Mouse (Mus musculus) urinary bladder, adult 2 months (tissue): Measurements from ENCODE around the gene Gpn3. TPM values are rescaled to one million over a fixed set of nuclear protein-coding genes. Genes with fewer than 3 reads are reported as not detected.

Experiments used
- DNase-seq: peaks from one replicate; pipeline ENCODE4 v3.0.0; 2022; ENCODE audit warnings: low spot score
- polyA plus RNA-seq: library from polyadenylated mRNA; depleted of rRNA; stranded (reverse); fragments of >200 nt; gene quantifications from 2 replicates; pipeline ENCODE4 v1.2.3, GENCODE M21; 2012; rRNA removed

Gpn3 gene
- 32.2 and 40.1 TPM in 2 replicates for polyA plus RNA-seq

DNA sequence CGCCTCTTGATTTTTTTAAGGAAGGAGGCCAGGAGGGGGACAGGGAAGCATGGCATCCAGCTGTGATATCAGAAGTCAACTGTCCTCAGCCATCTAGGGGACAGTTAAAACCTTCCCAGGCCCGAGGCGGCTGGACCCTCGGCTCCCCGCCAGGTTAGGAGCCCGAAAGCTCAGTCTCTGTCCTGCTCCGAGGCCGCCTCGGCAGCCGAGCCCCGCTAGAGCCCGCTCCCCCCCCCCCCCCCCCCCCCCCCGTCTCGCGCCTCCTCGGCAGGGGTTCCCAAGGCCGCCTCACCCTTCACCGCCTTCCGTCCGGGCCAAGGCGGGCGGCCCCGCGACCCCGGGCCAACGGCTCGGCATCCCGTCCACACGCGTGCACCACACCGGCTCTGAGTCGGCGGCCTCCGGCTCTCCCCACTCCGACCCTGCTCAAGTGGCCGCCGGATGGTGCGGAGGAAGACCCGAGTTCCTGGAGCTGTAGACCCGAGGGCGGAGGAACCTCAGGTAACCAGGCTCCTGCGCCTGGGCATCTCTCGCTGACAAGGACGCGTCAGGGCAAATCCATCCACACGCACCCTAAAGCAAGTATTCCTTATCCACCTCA lies at the start of gene Gpn3:
Gene Gpn3 (plus strand): TSS at position 286 of the 601 bp plus-strand sequence.
- no peak for DNase-seq

DNA sequence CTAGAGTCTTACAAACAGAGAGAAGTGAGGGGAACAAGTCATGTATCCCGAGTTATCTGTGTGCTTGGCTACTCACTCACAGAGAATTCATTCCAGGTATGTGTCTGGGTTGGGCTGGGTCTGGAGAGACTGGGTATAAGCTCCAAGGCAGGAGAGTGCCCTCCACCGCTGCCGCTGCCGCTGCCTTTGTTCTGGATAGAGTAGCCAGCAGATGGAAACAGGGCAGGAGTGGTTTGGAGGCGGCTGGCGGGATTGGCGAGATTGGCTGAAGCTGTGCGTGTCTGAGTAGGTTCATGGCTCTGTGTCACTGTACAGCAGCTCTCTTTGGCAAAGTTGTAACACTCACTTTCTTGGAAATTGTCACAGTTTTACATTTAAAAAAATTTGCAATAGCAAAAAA lies 48.2 kb upstream of the Gpn3 start:
- no peak for DNase-seq

DNA sequence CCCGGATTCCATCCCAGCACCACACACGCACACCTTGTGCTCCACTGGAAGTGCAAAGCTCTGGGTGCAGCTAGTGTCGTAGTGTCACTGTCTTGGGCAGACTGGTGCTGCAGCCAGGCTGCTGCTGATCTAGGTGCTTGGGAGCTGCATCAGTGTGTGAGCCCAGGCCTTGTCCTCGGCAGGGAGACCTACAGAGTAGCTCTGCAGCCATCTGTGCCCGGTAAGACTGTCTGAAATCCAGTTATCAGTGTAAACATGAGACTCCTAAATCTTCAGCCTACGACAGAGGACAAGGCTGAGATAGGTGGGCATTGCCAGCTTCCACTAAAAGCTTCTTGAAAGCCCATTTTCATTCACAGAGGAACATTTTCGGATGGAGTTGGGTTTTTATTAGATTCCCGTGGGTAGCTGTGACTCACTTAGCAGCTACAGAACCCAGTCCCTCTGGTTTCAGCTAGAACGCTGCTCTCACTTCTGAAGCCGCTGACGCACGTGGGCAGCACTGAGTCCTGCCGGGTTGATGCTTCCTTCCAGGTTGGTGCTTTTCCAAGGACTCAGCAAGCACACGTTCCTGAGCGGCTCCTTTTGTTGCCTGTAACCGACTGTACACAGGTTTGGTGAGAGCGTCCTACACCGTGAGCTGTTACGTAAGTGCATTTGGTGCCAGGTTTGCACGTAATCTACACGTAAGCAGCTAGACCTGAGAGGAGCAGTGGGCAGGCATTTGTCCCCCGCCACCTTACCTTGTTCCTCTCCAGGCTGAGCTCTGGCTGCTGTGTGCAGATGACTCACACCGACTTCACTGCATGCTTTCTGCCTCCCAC lies 46.9 kb upstream of the Gpn3 start:
- DNase-seq = no peak

DNA sequence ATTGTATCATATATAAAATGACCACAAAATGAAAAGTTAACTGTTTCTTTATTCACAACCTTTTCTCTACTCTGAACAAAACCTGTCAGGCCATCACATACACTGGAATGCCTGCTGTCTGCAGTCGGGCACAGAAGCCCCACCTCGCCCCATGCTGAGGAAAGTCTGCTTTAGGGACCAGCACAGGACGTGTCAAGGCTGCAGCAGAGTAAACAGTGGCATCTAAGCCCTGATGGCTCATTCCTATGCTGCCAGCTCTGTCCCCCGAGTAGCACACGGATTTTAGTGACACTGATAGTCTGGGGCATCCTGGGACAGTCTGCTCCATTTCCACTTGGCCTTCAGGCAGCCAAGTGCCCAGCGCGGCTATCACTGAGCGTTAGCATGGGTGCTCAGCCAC lies 46.2 kb upstream of the Gpn3 start:
- no peak for DNase-seq

DNA sequence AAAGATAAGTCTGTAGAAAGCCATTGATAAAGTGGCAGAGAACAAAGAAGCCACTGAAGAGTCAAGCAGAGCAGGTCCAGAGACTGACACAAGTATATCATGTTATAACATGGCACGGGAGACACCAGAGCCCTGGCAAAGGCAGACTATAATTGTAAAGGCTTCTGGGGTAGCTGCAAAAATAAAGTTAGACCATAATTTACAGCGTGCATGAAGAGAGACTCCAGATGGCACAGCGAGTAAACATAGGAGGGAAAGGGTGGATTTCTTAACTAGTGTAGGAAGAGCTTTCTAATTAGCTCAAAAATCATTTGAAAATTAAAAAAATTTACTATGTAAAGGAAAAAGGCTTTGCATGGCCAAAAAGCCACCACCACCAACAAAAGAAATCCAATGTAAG lies 44.4 kb upstream of the Gpn3 start:
- DNase-seq = no peak

DNA sequence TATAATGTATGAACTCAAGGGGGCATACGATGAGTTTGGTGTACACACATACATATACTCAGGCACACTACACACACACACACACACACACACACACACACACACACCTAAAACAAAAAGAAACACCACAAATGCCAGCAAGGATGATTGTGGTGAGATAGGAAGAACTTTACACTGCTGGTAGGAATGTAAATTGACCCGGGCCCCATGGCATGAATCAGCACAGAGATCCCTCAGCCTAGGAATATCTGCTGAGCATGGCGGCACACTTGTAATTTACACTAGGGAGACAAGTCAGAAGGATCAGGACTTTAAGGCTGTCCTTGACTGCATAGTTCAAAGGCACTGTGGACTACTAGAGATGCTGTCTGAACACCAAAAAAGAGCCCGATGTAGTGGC lies 41.4 kb upstream of the Gpn3 start:
- DNase-seq = no peak

DNA sequence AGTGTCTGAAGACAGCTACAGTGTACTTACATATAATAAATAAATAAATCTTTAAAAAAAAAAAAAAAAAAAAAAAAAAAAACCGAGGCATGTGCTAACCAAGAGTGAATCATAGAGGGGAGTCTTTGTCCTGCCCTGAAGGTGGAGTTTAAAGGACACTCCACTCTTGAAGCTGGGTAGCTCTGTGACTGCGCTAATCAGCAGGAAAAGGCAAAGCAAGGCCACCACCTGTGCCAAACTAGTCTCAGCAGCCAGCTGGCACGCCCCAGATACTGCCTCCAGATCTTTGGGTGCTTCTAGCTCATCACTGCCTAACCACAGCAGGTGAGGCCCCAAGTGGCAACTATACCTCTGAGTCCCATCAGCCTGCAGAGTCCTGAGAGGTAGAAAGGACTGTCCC lies 37.0 kb upstream of the Gpn3 start:
- no peak for DNase-seq

DNA sequence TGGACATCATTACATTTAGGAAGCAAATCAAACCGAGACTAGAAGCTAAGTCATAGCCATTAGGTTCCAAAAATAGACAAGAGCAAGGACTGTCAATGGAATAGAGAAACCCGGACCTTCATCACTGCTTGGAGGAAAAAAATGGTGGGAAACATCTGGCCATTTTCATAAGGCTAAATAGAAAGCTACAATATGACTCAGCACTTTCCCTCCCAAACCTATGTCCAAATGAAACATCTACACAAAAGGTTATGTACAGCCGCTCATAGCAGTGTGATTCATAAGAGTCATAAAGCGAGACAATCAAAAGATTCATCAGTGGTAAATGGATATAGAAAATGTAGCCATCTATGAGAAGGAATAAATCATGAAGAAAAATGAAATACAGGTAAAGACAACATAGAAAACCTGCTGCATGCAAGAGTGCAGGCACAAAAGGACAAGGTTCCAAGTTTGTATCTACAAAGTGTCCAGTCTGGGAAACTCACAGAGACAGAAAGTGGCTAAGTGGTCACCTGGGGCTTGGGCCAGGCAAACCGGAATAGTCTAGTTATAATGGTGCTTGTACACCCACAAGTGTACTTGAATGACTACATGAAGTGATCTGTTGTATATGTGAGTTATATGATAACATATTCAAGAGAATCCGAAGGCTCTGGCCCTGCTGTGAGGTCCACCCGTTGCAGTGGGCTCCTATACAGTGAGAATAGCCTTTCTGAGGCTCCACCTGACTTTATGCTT lies 35.0 kb upstream of the Gpn3 start:
- DNase-seq = no peak

DNA sequence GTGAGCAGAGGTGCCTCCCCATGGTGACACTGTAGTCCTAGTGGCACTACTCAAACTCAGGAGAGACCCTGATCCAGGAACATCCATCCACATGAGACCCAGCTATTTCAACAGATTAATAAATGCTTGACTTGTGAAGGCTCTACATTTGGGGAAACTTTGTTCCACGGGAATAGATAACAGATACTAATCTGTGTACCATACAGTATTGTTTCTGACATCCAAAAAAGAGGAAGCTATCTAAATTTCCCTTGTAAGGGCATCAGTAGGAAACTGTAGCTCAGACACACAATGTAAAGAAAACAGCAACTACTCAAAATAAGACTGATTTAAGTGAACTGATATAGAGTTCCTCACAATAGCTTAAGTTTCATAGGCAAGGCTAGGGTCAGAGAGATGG lies 28.8 kb upstream of the Gpn3 start:
- no peak for DNase-seq

DNA sequence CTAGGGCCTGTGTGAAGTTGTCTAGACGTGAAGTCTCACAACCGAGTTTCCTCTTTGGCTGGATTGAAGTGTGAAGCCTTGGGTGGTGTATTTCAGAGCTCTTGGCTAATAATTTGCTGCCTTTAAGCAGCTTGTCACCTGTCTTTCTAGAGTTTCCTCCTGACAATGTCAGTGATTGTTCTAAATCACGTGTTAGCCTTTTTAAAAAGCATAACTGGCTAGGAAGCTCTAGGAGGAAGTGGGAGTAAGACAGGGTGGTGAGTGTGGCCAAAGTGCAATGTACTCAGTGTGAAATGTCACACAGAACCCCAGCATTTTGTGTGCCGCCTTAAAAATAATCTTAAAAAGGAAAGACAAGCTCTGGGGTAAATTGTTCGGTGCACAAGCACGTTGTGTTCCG lies 27.9 kb upstream of the Gpn3 start:
- DNase-seq = no peak

DNA sequence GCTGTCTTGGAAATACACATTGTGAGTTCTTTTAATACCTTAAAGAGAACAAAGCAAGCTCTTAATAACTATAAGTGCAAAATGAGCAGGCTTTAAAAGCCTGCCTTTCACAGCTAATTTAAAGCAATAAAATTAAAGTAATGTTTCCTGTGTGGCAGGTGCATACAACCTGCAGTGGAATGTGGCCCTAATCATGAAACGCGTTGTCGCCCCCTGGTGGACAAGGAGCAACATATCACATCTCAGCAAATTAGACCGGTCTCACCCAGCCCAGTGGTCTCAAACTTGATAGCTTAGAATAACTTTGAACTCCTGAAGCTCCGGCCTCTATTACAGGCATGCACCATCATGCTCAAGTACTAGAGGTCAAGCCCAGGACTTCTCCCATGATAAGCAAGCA lies 27.4 kb upstream of the Gpn3 start:
- DNase-seq = peak; percentile 66

DNA sequence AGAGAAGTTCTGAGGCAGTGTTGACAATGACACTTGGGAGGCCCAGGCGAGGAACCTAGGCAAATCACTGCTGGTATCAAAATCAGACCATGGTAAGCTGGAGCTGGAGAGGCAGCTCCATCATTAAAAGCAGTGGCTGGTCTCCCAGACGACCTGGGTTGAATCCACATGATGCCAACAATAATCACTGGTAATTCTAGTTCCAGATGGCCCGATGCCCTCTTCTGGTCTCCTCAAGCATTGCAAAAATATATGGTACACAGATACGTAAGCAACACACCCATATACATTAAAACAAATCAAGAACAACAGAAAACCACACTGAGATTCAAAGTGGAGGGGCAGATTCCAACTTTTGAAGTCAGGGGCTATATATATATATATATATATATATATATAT lies 25.9 kb upstream of the Gpn3 start:
- DNase-seq = no peak

DNA sequence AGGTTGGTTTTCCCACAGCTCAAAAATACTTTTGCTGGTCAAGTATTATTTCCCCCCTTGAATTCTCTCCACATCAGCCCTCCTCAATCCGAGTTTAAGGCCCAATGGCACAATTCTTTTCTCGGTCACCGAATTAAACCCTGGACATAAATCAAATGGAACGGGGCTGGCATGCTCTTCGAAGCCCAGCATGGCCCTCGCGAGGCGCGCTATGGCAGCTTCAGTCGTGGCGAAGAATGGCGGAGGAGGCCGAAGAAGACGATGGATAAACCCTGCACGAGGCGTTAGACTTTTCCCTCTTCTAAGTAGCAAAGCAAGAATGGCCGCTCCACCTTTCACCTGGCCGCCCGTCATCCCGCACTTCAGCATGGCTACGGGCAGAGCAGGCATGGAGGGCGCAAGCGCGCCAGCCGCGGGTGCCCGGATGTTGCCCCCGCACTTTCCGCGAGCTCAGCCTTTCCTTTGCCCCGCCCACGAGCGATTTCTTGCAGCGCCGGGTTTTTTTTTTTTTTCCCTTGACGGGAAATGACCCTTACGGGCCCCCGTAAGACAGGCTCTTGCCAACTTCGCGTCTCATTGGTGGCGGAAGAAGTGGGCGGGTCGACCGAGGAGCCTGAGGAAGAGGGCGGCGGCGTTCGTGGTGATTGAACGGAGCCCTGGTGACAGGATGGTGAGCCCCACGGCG lies 17.7 kb upstream of the Gpn3 start, which contains the start of the genes Rad9b and Vps29:
Gene Rad9b (minus strand): TSS at position 427 of the 685 bp plus-strand sequence.
Gene Vps29 (plus strand): TSS at position 563 of the 685 bp plus-strand sequence.
- DNase-seq = peak; percentile 95

DNA sequence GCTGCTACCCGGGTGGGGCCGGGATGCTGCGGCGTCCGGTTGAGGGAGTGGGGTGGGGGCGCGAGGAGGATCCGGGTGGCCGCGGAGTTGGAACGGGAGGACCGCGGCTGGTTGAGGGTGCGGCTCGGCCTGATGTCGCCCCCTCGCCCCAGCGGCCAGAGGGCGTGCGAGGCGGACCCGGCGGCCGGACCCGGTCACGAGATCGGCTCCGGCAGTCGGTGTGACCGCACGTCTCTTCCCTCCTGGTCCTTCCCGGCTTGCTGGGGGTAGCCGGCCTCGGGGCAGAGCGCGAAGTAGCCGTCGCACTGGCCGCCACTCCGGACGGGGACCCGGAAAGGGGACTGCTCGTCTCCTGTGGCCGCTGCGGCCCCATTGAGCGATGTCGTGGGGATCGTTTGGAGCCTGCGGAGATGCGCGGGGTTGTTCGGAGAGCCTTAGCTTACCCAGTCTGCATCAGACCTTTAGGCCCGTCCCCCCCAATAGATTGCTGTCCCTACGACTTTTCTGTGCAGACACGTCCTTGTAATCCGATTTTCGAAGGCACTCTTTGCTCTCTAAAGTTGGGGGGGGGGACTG lies 17.1 kb upstream of the Gpn3 start:
- no peak for DNase-seq

DNA sequence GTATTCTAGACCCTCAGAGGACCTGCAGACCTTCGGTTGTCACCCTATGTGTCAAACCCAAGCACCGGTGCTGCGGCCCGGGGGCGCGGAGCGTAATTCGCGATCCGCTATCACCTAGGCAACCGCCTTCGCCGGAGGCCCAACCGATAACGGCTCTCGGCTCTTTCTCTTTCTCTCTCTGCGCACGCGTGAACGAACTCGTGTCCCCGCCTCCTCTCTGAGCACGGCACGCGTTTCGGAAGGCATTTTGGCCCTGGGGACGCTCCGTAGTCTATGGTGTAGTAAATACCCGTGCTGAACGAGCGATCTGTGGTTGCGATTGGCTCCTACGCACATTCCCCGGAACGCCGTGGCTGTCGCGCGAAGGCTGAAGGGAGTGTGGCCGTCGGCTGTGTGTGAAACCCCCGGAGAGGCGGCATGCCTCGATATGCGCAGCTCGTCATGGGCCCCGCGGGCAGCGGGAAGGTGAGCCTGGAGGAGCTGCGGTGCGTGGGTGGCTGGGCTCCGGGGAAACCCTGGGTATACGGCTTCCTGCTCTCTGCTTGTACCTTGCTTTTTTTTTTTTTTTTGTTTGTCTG lies 605 bp downstream of the Gpn3 start, which contains the start of gene Fam216a:
Gene Fam216a (minus strand): TSS at position 173 of the 578 bp plus-strand sequence.
- DNase-seq = peak; percentile 98

DNA sequence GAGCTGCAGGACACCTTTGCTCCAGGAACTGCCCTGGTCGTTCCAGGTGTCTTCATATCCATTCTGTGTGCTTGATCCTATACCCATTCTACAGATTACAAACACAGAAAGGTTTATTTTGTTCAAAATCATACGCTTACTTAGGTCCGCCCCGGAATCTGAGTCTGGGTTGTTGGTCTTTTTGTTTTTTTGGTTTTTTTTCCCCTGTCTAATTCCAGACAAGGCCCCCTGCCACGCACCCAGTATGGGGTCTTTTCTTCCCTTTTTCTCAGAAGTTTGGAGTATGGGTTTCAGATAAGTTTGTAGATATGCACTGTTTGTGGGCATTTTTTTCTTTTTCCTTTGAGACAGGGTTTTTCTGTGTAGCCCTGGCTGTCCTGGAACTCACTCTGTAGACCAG lies 1.2 kb downstream of the Gpn3 start:
- DNase-seq = no peak

DNA sequence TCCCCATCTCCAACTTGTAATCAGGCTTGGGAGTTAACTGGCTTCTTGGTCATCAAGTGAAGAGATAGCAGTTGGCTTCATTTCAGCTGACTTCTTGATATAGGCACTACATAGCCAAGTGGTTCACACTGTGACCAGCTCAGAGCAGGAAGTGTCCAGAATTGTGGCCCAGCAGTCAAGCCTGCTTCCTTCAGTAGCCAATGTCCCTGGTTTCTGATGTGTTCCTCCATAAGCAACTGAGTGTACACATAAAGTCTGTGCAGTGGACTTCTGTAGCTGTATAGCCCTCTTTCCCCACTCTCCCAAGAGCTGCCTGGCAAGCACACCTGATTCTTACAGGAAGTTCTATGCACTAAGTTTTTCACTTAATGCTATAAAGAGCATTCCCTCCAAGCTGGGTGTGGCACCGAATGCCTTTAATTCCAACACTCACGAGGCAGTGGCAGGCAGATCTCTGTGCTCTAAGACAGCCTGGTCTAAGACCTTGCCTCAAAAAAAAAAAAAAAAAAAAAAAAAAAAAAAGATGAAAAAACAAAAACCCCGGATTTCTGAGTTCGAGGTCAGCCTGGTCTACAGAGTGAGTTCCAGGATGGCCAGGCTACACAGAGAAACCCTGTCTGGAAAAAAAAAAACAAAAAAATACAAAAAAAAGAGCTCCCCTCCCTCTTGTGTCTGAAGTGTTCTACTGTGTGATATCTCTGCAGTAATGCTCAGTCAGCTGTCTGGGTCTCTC lies 5.6 kb downstream of the Gpn3 start:
- no peak for DNase-seq

DNA sequence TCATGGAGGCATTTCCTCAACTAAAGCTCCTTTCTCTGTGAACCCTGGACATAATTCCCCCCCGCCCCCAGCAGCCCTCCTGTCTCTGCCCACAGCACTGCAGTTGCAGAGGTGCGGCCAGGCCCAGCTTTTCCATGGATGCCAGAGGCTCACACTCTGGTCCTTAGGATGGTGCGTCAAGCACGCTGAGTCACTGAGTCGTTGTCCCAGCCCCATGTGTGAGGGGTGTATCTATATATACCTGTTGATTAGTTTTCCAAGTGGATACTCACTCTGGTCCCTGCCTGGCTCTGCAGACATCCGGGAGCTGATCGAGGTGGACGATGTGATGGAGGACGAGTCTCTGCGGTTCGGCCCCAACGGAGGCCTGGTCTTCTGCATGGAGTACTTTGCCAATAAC lies 6.5 kb downstream of the Gpn3 start:
- DNase-seq = no peak

DNA sequence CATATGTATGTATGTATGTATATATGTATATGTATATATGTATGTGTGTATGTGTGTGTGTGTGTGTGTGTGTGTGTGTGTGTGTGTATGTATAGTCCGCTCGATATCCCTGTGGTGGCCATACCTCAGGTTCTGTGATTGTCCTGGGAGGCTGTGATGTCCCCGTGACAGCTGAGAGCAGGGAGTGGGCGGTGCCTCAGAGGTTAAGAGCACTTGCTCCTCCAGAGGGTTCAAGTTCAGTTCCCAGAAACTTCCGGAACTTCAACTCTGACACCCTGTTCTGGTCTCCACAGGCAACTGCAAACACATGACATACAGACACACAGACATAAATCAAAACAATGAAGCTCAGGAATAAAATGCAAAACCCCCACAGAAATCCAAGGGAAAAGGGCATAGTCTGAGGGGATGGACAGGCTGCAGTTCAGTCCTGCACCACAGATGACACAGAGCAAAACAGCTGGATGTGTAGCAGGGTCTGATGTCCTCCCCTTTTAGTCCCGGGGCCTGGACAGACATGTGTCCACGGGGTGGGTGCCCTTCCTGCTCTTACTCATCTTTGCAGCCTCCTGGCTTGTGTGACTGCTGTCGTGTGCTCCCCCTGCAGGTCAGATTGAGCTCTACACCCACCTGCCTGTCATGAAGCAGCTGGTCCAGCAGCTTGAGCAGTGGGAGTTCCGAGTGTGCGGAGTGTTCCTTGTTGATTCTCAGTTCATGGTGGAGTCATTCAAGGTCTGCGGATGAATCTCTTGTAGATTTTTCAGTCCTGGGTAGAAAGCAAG lies 7.9 kb downstream of the Gpn3 start:
- DNase-seq = no peak

DNA sequence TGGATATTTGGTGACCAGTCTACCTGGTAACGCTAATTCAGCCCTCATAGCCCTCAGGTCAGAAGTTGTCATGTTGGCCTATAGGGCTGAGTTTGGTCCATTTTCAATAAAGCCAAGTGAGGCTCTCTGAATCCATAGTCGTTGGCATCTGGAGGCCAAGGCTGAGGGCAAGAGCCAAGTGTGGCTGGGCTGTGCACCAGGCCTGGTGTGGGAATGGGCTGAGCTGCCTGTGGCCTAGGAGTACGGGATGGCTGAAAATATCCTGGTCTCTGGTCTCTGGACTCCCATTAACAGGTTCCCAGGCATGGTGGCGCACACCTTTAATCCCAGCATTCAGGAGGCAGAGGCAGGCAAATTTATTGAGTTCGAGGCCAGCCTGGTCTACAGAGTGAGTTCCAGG lies 18.3 kb downstream of the Gpn3 start:
- DNase-seq = no peak
